Mouse (Mus musculus) retina, embryonic 14.5 days (tissue): ENCODE results near the gene Paics.
"Not testable (repeated sequence)": the region's sequence is repeated elsewhere in the genome, so short reads cannot be mapped to it uniquely, and the experiment has no call there.

Source experiments
- DNase-seq: peaks from one replicate; pipeline ENCODE4 v3.0.0-alpha.2; 2015; ENCODE audit warnings: low spot score

The Paics gene

GRCm38 (mm10) chr5:76951106-76952027 lies at the start of gene Paics, which contains the start of gene Ppat:
Gene Paics, plus strand, starts transcription at chr5:76951307.
Gene Ppat, minus strand, starts transcription at chr5:76951578.
- DNase-seq, result peak; percentile 99

- no peak for DNase-seq
These were observed 49.0 kb upstream of the Paics start for GRCm38 (mm10) chr5:76902131-76902530.

GRCm38 (mm10) chr5:76904713-76905404 lies 46.2 kb upstream of the Paics start:
- peak; percentile 29 for DNase-seq

GRCm38 (mm10) chr5:76905405-76906154 lies 45.5 kb upstream of the Paics start, which contains the start of gene Aasdh:
Gene Aasdh, minus strand, starts transcription at chr5:76905514.
- DNase-seq, result peak; percentile 99

GRCm38 (mm10) chr5:76906155-76906499 lies 45.0 kb upstream of the Paics start:
- DNase-seq, result no peak

- no peak for DNase-seq
These were observed 40.3 kb upstream of the Paics start for GRCm38 (mm10) chr5:76910807-76911206.

- not testable (repeated sequence) for DNase-seq
These were observed 38.6 kb upstream of the Paics start for GRCm38 (mm10) chr5:76912522-76912921.

GRCm38 (mm10) chr5:76922833-76923232 lies 28.3 kb upstream of the Paics start:
- DNase-seq, result no peak

- DNase-seq, result no peak
These were observed 27.7 kb upstream of the Paics start for GRCm38 (mm10) chr5:76923428-76923827.

- DNase-seq, result no peak
These were observed 26.8 kb upstream of the Paics start for GRCm38 (mm10) chr5:76924296-76924695.

- DNase-seq, result no peak
These were observed 22.8 kb upstream of the Paics start for GRCm38 (mm10) chr5:76928124-76928832.

- DNase-seq, result no peak
These were observed 21.8 kb upstream of the Paics start for GRCm38 (mm10) chr5:76929180-76929877.

- DNase-seq, result no peak
These were observed 11.4 kb upstream of the Paics start for GRCm38 (mm10) chr5:76939717-76940116.

GRCm38 (mm10) chr5:76941975-76942374 lies 9.1 kb upstream of the Paics start:
- DNase-seq, result no peak

GRCm38 (mm10) chr5:76942505-76942904 lies 8.6 kb upstream of the Paics start:
- no peak for DNase-seq

- DNase-seq, result no peak
These were observed 6.0 kb upstream of the Paics start for GRCm38 (mm10) chr5:76944965-76945677.

- DNase-seq, result no peak
These were observed 5.5 kb upstream of the Paics start for GRCm38 (mm10) chr5:76945678-76946033.

GRCm38 (mm10) chr5:76947142-76947541 lies 4.0 kb upstream of the Paics start:
- no peak for DNase-seq

GRCm38 (mm10) chr5:76947758-76948157 lies 3.3 kb upstream of the Paics start:
- no peak for DNase-seq

- DNase-seq, result peak; percentile 44
These were observed 583 bp upstream of the Paics start for GRCm38 (mm10) chr5:76950343-76951105.
